Mouse (Mus musculus) heart, postnatal 0 days (tissue): Measurements from ENCODE around the gene Cabp2. TPM values are rescaled to one million over a fixed set of nuclear protein-coding genes. Genes with fewer than 3 reads are reported as not detected.

Experiments used
- ATAC-seq: fragments of 200-750 bp; cut with Nextera tagmentation; 2 replicates; pipeline ENCODE4 v1.8.0; 2017; ENCODE audit warnings: low read depth, moderate number of reproducible peaks, moderate library complexity; ENCODE audit not compliant: insufficient read depth
- DNase-seq: peaks from one replicate; pipeline ENCODE4 v3.0.0-alpha.2; 2016; ENCODE audit warnings: low spot score
- H3K27ac ChIP-seq: fragments of 300-500 bp; sonication (generic); 2 replicates; pipeline ENCODE4 v1.5.1; 2014; ENCODE audit warnings: low read depth, mild to moderate bottlenecking
- H3K27me3 ChIP-seq: fragments of 300-500 bp; sonication (generic); 2 replicates; pipeline ENCODE4 v1.6.1; 2014; ENCODE audit warnings: low read length, mixed read lengths; ENCODE audit not compliant: control insufficient read depth, insufficient read depth
- H3K36me3 ChIP-seq: fragments of 300-500 bp; sonication (generic); replicated peaks from 2 replicates; pipeline ENCODE4 v1.6.1; 2014; ENCODE audit warnings: low read length, mixed read lengths; ENCODE audit not compliant: control insufficient read depth, insufficient read depth
- H3K4me1 ChIP-seq: fragments of 300-500 bp; sonication (generic); 2 replicates; pipeline ENCODE4 v1.6.1; 2014; ENCODE audit warnings: antibody characterized with exemption; ENCODE audit not compliant: control insufficient read depth, insufficient read depth
- H3K4me2 ChIP-seq: fragments of 300-500 bp; sonication (generic); 2 replicates; pipeline ENCODE4 v1.6.1; 2014; ENCODE audit warnings: low read depth, mild to moderate bottlenecking, low read length, moderate library complexity
- H3K4me3 ChIP-seq: fragments of 300-500 bp; sonication (generic); 2 replicates; pipeline ENCODE4 v1.5.1; 2014; ENCODE audit warnings: low read depth, low read length
- H3K9ac ChIP-seq: fragments of 300-500 bp; sonication (generic); replicated peaks from 2 replicates; pipeline ENCODE4 v1.6.1; 2014; ENCODE audit warnings: low read depth, low read length, mixed read lengths
- H3K9me3 ChIP-seq: fragments of 300-500 bp; sonication (generic); replicated peaks from 2 replicates; pipeline ENCODE4 v1.6.1; 2016; ENCODE audit warnings: low read length; ENCODE audit not compliant: control insufficient read depth
- CTCF ChIP-seq: IDR thresholded peaks from 2 replicates; pipeline ENCODE4 v1.5.1; 2016; ENCODE audit warnings: antibody characterized with exemption, control low read depth, low read depth
- EP300 ChIP-seq: IDR thresholded peaks from 2 replicates; pipeline ENCODE4 v1.6.1; 2016; ENCODE audit warnings: antibody characterized with exemption, low read depth
- WGBS: fragments of 180-500 bp; shearing (Covaris S2); extraction: QIAGEN DNeasy Blood & Tissue Kit; methylation state at CpG from one replicate; pipeline ENCODE4 v1.1.7; 2014; 5-methylcytosine and 5-hydroxymethylcytosine counted together
- polyA plus RNA-seq: library from polyadenylated mRNA; unstranded; fragments of >200 nt; fragmentation: Nextera tagmentation; extraction: Ambion mirVana; gene quantifications from 2 replicates; pipeline ENCODE4 v1.2.1, GENCODE M21; 2015
- total RNA-seq: library from RNA; depleted of rRNA; stranded (reverse); fragments of >200 nt; gene quantifications from 2 replicates; pipeline ENCODE4 v1.2.3, GENCODE M21; 2014; ENCODE audit warnings: low replicate concordance

Cabp2 gene
- total and polyA plus RNA-seq, 2 experiments from 2014 or later = not detected

DNA sequence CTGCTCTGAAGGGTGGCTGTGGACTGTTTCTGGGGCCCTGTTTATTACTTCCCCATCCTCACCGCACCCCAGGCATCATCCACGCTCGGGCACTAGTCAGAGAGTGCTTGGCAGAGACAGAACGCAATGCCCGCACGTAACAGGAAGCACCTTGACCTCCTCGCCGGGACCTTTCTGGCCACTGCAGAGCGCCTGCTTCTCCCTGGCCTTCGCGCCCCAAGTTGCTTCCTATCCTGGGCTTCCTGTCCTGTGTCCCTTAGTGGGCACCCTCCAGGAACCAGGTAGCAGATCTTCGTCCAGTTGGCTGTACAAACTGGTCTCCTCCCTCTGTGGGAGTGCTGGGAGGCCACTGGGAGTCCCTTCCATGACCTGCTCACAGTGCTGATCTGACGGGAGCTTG, 17.0 kb downstream of the Cabp2 start:
- H3K4me3 ChIP-seq = no peak overlapping the region
- H3K4me1 ChIP-seq = peaks cover 25% of the 10 kb centered on the region; the same call in 1 of the 2 replicates
- DNase-seq = no peak
- no peaks in the 10 kb centered on the region for H3K9me3 ChIP-seq
- H3K9ac ChIP-seq = no peak overlapping the region
- no peak for ATAC-seq
- H3K4me2 ChIP-seq = no peak overlapping the region
- 87% methylated on average over 13 of the region's 13 CpGs for WGBS
- 0 out of 2 replicates have a peak overlapping the region, but pooled peaks have one; percentile 16 for H3K27ac ChIP-seq
- H3K36me3 ChIP-seq = peaks cover 3% of the 10 kb centered on the region; the same call in 1 of the 2 replicates
- no peak for TF ChIP-seq CTCF
- TF ChIP-seq EP300 = no peak
- H3K27me3 ChIP-seq = peaks cover 12% of the 10 kb centered on the region

DNA sequence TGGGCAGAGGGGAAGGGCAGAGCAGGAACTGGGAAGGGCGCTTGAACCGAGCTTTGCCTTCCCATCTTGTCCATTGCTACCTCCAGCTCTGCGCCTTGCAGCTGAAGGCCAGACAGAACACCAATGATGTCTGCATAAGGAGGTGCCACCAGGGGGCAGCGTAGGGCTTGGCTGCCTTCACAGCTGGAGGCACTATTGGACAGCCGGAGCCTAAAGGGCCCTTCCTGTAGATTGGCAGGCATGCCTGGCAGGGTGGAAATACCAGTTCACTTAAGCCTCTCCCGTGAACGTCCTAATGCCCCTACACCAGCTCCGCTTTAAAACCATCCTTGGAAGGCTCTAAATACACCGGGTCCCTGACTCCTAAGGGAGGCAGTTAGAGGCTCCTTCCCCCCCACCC, 17.7 kb downstream of the Cabp2 start:
- WGBS = 8% methylated on average over 9 of the region's 9 CpGs
- peaks cover 25% of the 10 kb centered on the region; the same call in 1 of the 2 replicates for H3K4me1 ChIP-seq
- ATAC-seq = peak; percentile 38
- no peak overlapping the region for H3K4me3 ChIP-seq
- peak; percentile 84 for DNase-seq
- H3K27me3 ChIP-seq = peaks cover 12% of the 10 kb centered on the region
- H3K9ac ChIP-seq = no peak overlapping the region
- H3K4me2 ChIP-seq = peak overlapping the region; percentile 90
- H3K36me3 ChIP-seq = peaks cover 5% of the 10 kb centered on the region; the same call in 1 of the 2 replicates
- peak; percentile 98 for TF ChIP-seq CTCF
- no peak for TF ChIP-seq EP300
- H3K9me3 ChIP-seq = no peaks in the 10 kb centered on the region
- peak overlapping the region; percentile 24; the same call in 1 of the 2 replicates for H3K27ac ChIP-seq

DNA sequence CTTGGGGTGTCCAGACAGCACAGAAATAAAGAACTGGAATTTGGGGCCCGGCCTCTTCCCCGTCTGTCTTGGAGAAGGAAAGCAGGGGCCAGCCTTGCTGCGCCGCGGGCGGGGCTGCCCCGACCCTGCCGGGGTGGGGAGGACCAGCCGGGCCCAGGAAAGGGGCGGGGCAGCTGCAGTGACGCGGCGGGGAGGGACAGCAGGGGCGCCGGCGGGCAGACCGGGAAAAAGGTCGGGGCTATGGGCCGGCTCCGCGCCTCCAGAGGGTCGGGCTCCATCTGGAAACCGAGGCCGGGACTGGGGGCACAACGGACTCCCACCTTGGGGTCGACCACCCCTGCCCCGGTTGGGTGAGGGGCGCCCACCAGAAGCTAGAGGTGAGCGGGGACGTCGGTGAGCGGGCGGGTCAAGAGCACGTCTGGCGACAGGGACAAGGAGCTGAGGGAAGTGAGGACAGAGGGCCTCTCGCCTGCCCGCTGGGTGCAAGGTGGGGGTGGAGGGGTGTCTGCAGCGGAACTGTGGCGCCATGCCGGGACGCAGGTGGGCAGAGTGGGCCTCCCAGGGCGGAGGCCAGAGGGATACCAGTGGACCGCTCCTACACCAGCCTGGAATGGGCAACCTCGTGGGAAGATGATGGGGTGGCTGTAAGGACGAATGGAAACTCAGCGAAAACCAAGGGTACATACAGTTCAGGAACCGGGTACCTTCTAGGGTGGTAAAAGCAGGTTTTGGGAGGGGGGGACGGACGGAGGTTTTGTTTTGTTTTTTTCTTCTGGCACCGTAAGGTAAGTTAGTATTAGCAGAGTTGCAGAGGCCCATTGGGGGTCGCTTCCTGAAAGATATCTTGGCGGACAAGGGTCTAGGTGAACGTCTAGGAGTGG, 18.7 kb downstream of the Cabp2 start, which contains the start of gene Pitpnm1:
Gene Pitpnm1 (plus strand): TSS at position 162 of the 881 bp plus-strand sequence.
- DNase-seq = no peak
- Histone ChIP-seq H3K4me2 (peak within 1 kb of the TSS; percentile 90), H3K4me1 (peaks cover 25% of the 10 kb centered on the region; the same call in 1 of the 2 replicates), H3K27me3 (peaks cover 12% of the 10 kb centered on the region), H3K36me3 (peaks cover 10% of the 10 kb centered on the region), H3K9me3 (no peaks in the 10 kb centered on the region), H3K27ac (peak within 1 kb of the TSS; percentile 24; the same call in 1 of the 2 replicates), H3K9ac (peak within 1 kb of the TSS; percentile 63), H3K4me3 (peak within 1 kb of the TSS; percentile 59)
- no peak for ATAC-seq
- 1% methylated on average over 51 of the region's 53 CpGs for WGBS
- no peak for TF ChIP-seq EP300
- no peak for TF ChIP-seq CTCF

DNA sequence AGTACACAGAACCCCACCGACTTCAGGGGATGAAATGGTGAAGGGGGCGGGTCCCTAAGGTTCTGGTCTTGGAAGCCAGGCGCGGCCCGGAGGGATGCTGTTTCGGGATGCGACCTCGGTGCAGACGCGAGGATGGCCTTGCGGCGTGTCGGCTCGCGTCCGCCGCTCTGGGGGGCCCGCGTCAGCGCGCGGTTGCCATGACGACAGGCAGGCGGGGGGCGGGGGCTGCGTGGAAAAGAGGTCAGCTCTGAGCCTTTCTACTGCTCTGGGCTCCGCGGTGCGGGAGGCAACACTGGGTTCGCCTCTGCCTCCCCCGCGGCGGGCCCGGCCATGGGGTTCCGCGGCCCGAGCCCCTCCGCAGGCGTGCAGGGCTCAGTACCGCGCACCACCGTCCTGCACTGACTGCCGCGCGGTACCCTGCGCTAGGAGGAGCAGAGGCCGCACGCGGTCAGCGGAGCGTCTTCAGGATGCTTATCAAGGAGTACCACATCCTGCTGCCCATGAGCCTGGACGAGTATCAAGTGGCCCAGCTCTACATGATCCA, 19.4 kb downstream of the Cabp2 start:
- H3K4me1 ChIP-seq = peaks cover 25% of the 10 kb centered on the region; the same call in 1 of the 2 replicates
- TF ChIP-seq EP300 (no peak), CTCF (no peak)
- ATAC-seq = no peak
- peak overlapping the region; percentile 90 for H3K4me2 ChIP-seq
- no peaks in the 10 kb centered on the region for H3K9me3 ChIP-seq
- H3K4me3 ChIP-seq = peak overlapping the region; percentile 59
- H3K27me3 ChIP-seq = peaks cover 12% of the 10 kb centered on the region
- peak overlapping the region; percentile 63; the same call in 1 of the 2 replicates for H3K9ac ChIP-seq
- 5% methylated on average over 50 of the region's 52 CpGs for WGBS
- DNase-seq = no peak
- H3K27ac ChIP-seq = no peak overlapping the region
- peaks cover 17% of the 10 kb centered on the region for H3K36me3 ChIP-seq

DNA sequence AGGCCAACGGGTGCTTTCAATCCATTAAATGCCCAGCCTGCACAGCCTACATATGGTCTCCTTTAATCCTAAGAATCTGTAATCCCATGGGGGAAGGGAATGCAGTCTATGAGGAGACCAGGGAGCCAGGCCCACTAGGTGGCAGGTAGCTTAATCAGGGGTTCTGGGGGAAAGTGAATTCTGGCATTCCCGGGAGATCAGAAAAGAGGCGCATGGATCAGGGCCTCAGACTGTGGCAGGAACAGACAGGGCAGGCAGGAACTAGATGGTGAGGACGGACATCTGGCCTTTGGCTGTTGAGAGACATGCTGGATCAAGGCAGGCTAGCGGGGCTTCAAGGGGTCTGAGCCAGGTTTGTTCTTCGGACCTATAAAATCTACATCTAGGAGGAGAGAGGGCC, 20.1 kb downstream of the Cabp2 start:
- no peak overlapping the region for H3K9ac ChIP-seq
- H3K9me3 ChIP-seq = no peaks in the 10 kb centered on the region
- peaks cover 22% of the 10 kb centered on the region; the same call in 1 of the 2 replicates for H3K4me1 ChIP-seq
- DNase-seq (no peak), ATAC-seq (no peak)
- H3K27ac ChIP-seq = no peak overlapping the region
- H3K36me3 ChIP-seq = peaks cover 21% of the 10 kb centered on the region
- TF ChIP-seq EP300 (no peak), CTCF (no peak)
- no peak overlapping the region for H3K4me3 ChIP-seq
- WGBS = 84% methylated on average over 6 of the region's 6 CpGs
- peak overlapping the region; percentile 90; the same call in 1 of the 2 replicates for H3K4me2 ChIP-seq
- peaks cover 12% of the 10 kb centered on the region for H3K27me3 ChIP-seq
